9 mouse cellular contexts compared by ENCODE assay signal in genomic region chr11:106780089-106780425, GRCm38 (mm10). TPM values are rescaled to one million over a fixed set of nuclear protein-coding genes. Genes with fewer than 3 reads are reported as not detected.
A peak's percentile ranks its signal among the peaks of the same experiment; 100 is the strongest.
DNase-seq lines count a peak whose midpoint lies in the region; ATAC-seq and TF ChIP-seq lines count a peak whose summit lies in the region.
"Had no signal": no experiment of that assay in that cellular context is flagged by ENCODE, and none has a peak within 500 bp of the region (broad histone marks: within the 10 kb centered on the region; RNA-seq: fewer than 3 reads in every experiment).

No protein-coding gene starts in this region.

- no peak for TF ChIP-seq EP300 in ES-Bruce4 (IDR thresholded peaks at IDR 0.05; ENCODE audit: insufficient read depth, low read depth, low read length)

- 65% methylated on average over 4 of the region's 4 CpGs for WGBS in heart, embryonic 11.5 days (ENCODE audit: insufficient replicate concordance)
- WGBS in forebrain, embryonic 16.5 days, result 70% methylated on average over 4 of the region's 4 CpGs
- 64% methylated on average over 4 of the region's 4 CpGs for WGBS in liver, embryonic 16.5 days (ENCODE audit: insufficient replicate concordance)

- H3K36me3 ChIP-seq in heart, embryonic 11.5 days (ENCODE audit: control insufficient read depth, insufficient read depth, low read length), result peaks cover 30% of the 10 kb centered on the region
- H3K36me3 ChIP-seq in ES-Bruce4 (ENCODE audit: control insufficient read depth, insufficient read depth, low read length, poor library complexity, severe bottlenecking), result peaks cover 62% of the 10 kb centered on the region
- H3K36me3 ChIP-seq in forebrain, embryonic 16.5 days (ENCODE audit: control insufficient read depth, insufficient read depth), result peaks cover 35% of the 10 kb centered on the region
- H3K36me3 ChIP-seq in liver, embryonic 16.5 days (ENCODE audit: control insufficient read depth, insufficient read depth), result peaks cover 46% of the 10 kb centered on the region

- peak; percentile 17; the same call in 1 of the 2 replicates for ATAC-seq in heart, embryonic 11.5 days (replicated peaks; ENCODE audit: insufficient number of reproducible peaks, low FRiP score, low TSS enrichment)
- ATAC-seq in forebrain, embryonic 16.5 days, result no peak
- ATAC-seq in liver, embryonic 16.5 days (ENCODE audit: low read depth), result no peak

- TF ChIP-seq CTCF in ES-Bruce4 (IDR thresholded peaks at IDR 0.05; ENCODE audit: low read depth, low read length), result no peak

- TF ChIP-seq POLR2A in ES-Bruce4 (IDR thresholded peaks at IDR 0.05; ENCODE audit: insufficient read depth, low read length), result no peak

- no peak for DNase-seq in heart, postnatal 14 days
- DNase-seq in urinary bladder, postnatal 36 days (ENCODE audit: low spot score in 2 of 2), result no peak
- no peak for DNase-seq in layer of hippocampus, postnatal 14 days (ENCODE audit: low spot score in 2 of 2)
- DNase-seq in gastrocnemius, postnatal 36 days, result no peak

- intact Hi-C loops in heart, postnatal 14 days (cut with DNase I), result no loop called here
- intact Hi-C loops in gastrocnemius, postnatal 36 days (cut with DNase I), result no loop called here

- H3K4me1 ChIP-seq in heart, embryonic 11.5 days (ENCODE audit: control insufficient read depth, insufficient read depth, low read length), result 0 out of 2 replicates have a peak, but pooled peaks cover 3% of the 10 kb centered on the region
- H3K4me1 ChIP-seq in ES-Bruce4 (ENCODE audit: control insufficient read depth, insufficient read depth, low read length), result no peaks in the 10 kb centered on the region
- peaks cover 16% of the 10 kb centered on the region for H3K4me1 ChIP-seq in forebrain, embryonic 16.5 days (replicated peaks; ENCODE audit: control insufficient read depth, insufficient read depth, low read length)
- peaks cover 14% of the 10 kb centered on the region for H3K4me1 ChIP-seq in liver, embryonic 16.5 days (ENCODE audit: control insufficient read depth, low read depth, low read length)

- H3K27ac ChIP-seq in heart, embryonic 11.5 days (ENCODE audit: low read depth, low read length), result peak overlapping the region; percentile 97
- H3K27ac ChIP-seq in ES-Bruce4 (ENCODE audit: insufficient read depth, low read length), result peak overlapping the region; percentile 92
- peak overlapping the region; percentile 92 for H3K27ac ChIP-seq in forebrain, embryonic 16.5 days (ENCODE audit: low read length)
- peak overlapping the region; percentile 97 for H3K27ac ChIP-seq in liver, embryonic 16.5 days (ENCODE audit: low read length)

- H3K9ac ChIP-seq in heart, embryonic 11.5 days (ENCODE audit: low read depth, low read length), result peak overlapping the region; percentile 50; the same call in 1 of the 2 replicates
- peak overlapping the region; percentile 51 for H3K9ac ChIP-seq in ES-Bruce4 (ENCODE audit: low read depth, poor library complexity, severe bottlenecking)
- peak overlapping the region; percentile 79; the same call in 1 of the 2 replicates for H3K9ac ChIP-seq in forebrain, embryonic 16.5 days (replicated peaks; ENCODE audit: low read depth, low read length)
- peak overlapping the region; percentile 91 for H3K9ac ChIP-seq in liver, embryonic 16.5 days (ENCODE audit: low read depth, low read length)

- H3K9me3 ChIP-seq in heart, embryonic 11.5 days (replicated peaks; ENCODE audit: control insufficient read depth, low read length), result no peaks in the 10 kb centered on the region
- H3K9me3 ChIP-seq in ES-Bruce4 (replicated peaks; ENCODE audit: control insufficient read depth, insufficient read depth, low read length, poor library complexity, severe bottlenecking), result no peaks in the 10 kb centered on the region
- H3K9me3 ChIP-seq in forebrain, embryonic 16.5 days (ENCODE audit: control insufficient read depth, low read length), result no peaks in the 10 kb centered on the region
- no peaks in the 10 kb centered on the region for H3K9me3 ChIP-seq in liver, embryonic 16.5 days (replicated peaks; ENCODE audit: control insufficient read depth, low read length)

- H3K4me3 ChIP-seq in heart, embryonic 11.5 days (ENCODE audit: low read depth, low read length), result peak overlapping the region; percentile 78; the same call in 1 of the 2 replicates
- no peak overlapping the region for H3K4me3 ChIP-seq in ES-Bruce4 (ENCODE audit: low read depth, low read length)
- H3K4me3 ChIP-seq in forebrain, embryonic 16.5 days (replicated peaks; ENCODE audit: low read length), result no peak overlapping the region
- H3K4me3 ChIP-seq in liver, embryonic 16.5 days (ENCODE audit: low read depth, low read length), result peak overlapping the region; percentile 85

- peak overlapping the region; percentile 91 for H3K4me2 ChIP-seq in heart, embryonic 11.5 days
- no peak overlapping the region; the same call in 1 of the 2 replicates for H3K4me2 ChIP-seq in forebrain, embryonic 16.5 days (ENCODE audit: low read length)
- H3K4me2 ChIP-seq in liver, embryonic 16.5 days (ENCODE audit: low read depth, low read length), result peak overlapping the region; percentile 93

- no peaks in the 10 kb centered on the region for H3K27me3 ChIP-seq in heart, embryonic 11.5 days (ENCODE audit: control insufficient read depth, insufficient read depth, low read length)
- H3K27me3 ChIP-seq in ES-Bruce4 (ENCODE audit: control insufficient read depth, insufficient read depth, low read length, poor library complexity, severe bottlenecking), result no peaks in the 10 kb centered on the region
- no peaks in the 10 kb centered on the region for H3K27me3 ChIP-seq in forebrain, embryonic 16.5 days (replicated peaks; ENCODE audit: control insufficient read depth, insufficient read depth, low read length)
- H3K27me3 ChIP-seq in liver, embryonic 16.5 days (ENCODE audit: control insufficient read depth, insufficient read depth, low read depth, low read length), result no peaks in the 10 kb centered on the region

RNA-seq across cellular contexts. Expression of gene Polg2, which starts 0.7 kb away (rescaled TPM):
- polyA plus RNA-seq in heart, embryonic 11.5 days (2014; fragmentation: Nextera tagmentation; extraction: Ambion mirVana), result 7.5 and 9.3 TPM in 2 replicates
- total RNA-seq in heart, postnatal 14 days (2021), result 1 to 10 TPM; 3.8 to 4.1 TPM
- polyA plus RNA-seq in ES-Bruce4 (2011; ENCODE audit: insufficient read depth, insufficient read length, low read depth, missing spikeins), result 11.9 and 12.3 TPM in 2 replicates
- 8.8 and 8.9 TPM in 2 replicates for polyA plus RNA-seq in forebrain, embryonic 16.5 days (2015; fragmentation: Nextera tagmentation; extraction: Ambion mirVana)
- 4.0 and 4.5 TPM in 2 replicates for polyA plus RNA-seq in liver, embryonic 16.5 days (2015; fragmentation: Nextera tagmentation; extraction: Ambion mirVana)
- total RNA-seq in layer of hippocampus, postnatal 14 days (2021), result 1 to 10 TPM; 3.3 to 5.3 TPM
- 1 to 10 TPM; 3.1 to 3.2 TPM for total RNA-seq in gastrocnemius, postnatal 36 days (2021)

RNA-seq across cellular contexts. Expression of gene Ddx5, which starts 8.9 kb away (rescaled TPM):
- polyA plus RNA-seq in heart, embryonic 11.5 days (2014; fragmentation: Nextera tagmentation; extraction: Ambion mirVana), result 277 and 291 TPM in 2 replicates
- 100 to 1,000 TPM; 425 to 428 TPM for total RNA-seq in heart, postnatal 14 days (2021)
- polyA plus RNA-seq in ES-Bruce4 (2011; ENCODE audit: insufficient read depth, insufficient read length, low read depth, missing spikeins), result 910 and 946 TPM in 2 replicates
- 520 and 566 TPM in 2 replicates for polyA plus RNA-seq in forebrain, embryonic 16.5 days (2015; fragmentation: Nextera tagmentation; extraction: Ambion mirVana)
- 118 and 124 TPM in 2 replicates for polyA plus RNA-seq in liver, embryonic 16.5 days (2015; fragmentation: Nextera tagmentation; extraction: Ambion mirVana)
- 100 to 1,000 TPM; 684 to 691 TPM for total RNA-seq in layer of hippocampus, postnatal 14 days (2021)
- 100 to 1,000 TPM; 185 to 233 TPM for total RNA-seq in gastrocnemius, postnatal 36 days (2021)

RNA-seq across cellular contexts. Expression of gene Cep95, which starts 9.0 kb away (rescaled TPM):
- 15.6 and 17.0 TPM in 2 replicates for polyA plus RNA-seq in heart, embryonic 11.5 days (2014; fragmentation: Nextera tagmentation; extraction: Ambion mirVana)
- 1 to 10 TPM; 8.2 to 8.3 TPM for total RNA-seq in heart, postnatal 14 days (2021)
- 29.5 and 30.6 TPM in 2 replicates for polyA plus RNA-seq in ES-Bruce4 (2011; ENCODE audit: insufficient read depth, insufficient read length, low read depth, missing spikeins)
- polyA plus RNA-seq in forebrain, embryonic 16.5 days (2015; fragmentation: Nextera tagmentation; extraction: Ambion mirVana), result 22.5 and 25.9 TPM in 2 replicates
- 8.6 and 10.0 TPM in 2 replicates for polyA plus RNA-seq in liver, embryonic 16.5 days (2015; fragmentation: Nextera tagmentation; extraction: Ambion mirVana)
- 10 to 100 TPM; 12.9 to 15.1 TPM for total RNA-seq in layer of hippocampus, postnatal 14 days (2021)
- total RNA-seq in gastrocnemius, postnatal 36 days (2021), result 1 to 10 TPM; 3.1 to 3.9 TPM

RNA-seq across cellular contexts. Expression of gene Milr1, which starts 29.0 kb away (rescaled TPM):
- 1.2 TPM in 2 replicates for polyA plus RNA-seq in heart, embryonic 11.5 days (2014; fragmentation: Nextera tagmentation; extraction: Ambion mirVana)
- total RNA-seq in heart, postnatal 14 days (2021), result 1 to 10 TPM; 1.3 to 1.4 TPM
- 0.40 and 1.2 TPM in 2 replicates for polyA plus RNA-seq in ES-Bruce4 (2011; ENCODE audit: insufficient read depth, insufficient read length, low read depth, missing spikeins)
- 0.35 and 0.72 TPM in 2 replicates for polyA plus RNA-seq in forebrain, embryonic 16.5 days (2015; fragmentation: Nextera tagmentation; extraction: Ambion mirVana)
- 2.0 and 2.7 TPM in 2 replicates for polyA plus RNA-seq in liver, embryonic 16.5 days (2015; fragmentation: Nextera tagmentation; extraction: Ambion mirVana)
- not detected for total RNA-seq in layer of hippocampus, postnatal 14 days (2021)
- under 1 TPM; 0.22 to 0.28 TPM for total RNA-seq in gastrocnemius, postnatal 36 days (2021)
- total RNA-seq: left cerebral cortex, postnatal 25 days had no signal

RNA-seq across cellular contexts. Expression of gene Pecam1, which starts 29.6 kb away (rescaled TPM):
- 52.0 and 61.8 TPM in 2 replicates for polyA plus RNA-seq in heart, embryonic 11.5 days (2014; fragmentation: Nextera tagmentation; extraction: Ambion mirVana)
- total RNA-seq in heart, postnatal 14 days (2021), result 100 to 1,000 TPM; 173 to 180 TPM
- polyA plus RNA-seq in ES-Bruce4 (2011; ENCODE audit: insufficient read depth, insufficient read length, low read depth, missing spikeins), result 21.6 and 24.3 TPM in 2 replicates
- polyA plus RNA-seq in forebrain, embryonic 16.5 days (2015; fragmentation: Nextera tagmentation; extraction: Ambion mirVana), result 14.7 and 18.3 TPM in 2 replicates
- 8.4 and 9.5 TPM in 2 replicates for polyA plus RNA-seq in liver, embryonic 16.5 days (2015; fragmentation: Nextera tagmentation; extraction: Ambion mirVana)
- 10 to 100 TPM; 17.4 to 20.6 TPM for total RNA-seq in layer of hippocampus, postnatal 14 days (2021)
- total RNA-seq in gastrocnemius, postnatal 36 days (2021), result 10 to 100 TPM; 33.7 to 36.2 TPM

Comparison
In these comparisons a context has a peak if more than half of its experiments do, and no peak if none do; other contexts are left out.
1. H3K4me3 ChIP-seq: peak in heart, embryonic 11.5 days (single experiment) and liver, embryonic 16.5 days (single experiment); none in ES-Bruce4 (single experiment) and forebrain, embryonic 16.5 days (single experiment).
2. Peak in every context shown above with its lines, with median percentiles within 50 percentile points of each other: H3K27ac ChIP-seq and H3K9ac ChIP-seq.